Mouse (Mus musculus): ENCODE measurements at regions not wholly inside any gene's neighbourhood (a gene's known extent, or its start where the extent isn't known, plus 50 kb on each side); places are given as distances from the start of the nearest gene placed in this dataset.

GRCm38 (mm10) chr6:127207308-127207707 lies 55.3 kb upstream of the Ccnd2 start:
- no peak for DNase-seq
- intact Hi-C loops (cut with DNase I) = no loop called here

- no peak for DNase-seq
- intact Hi-C loops (cut with DNase I) = no loop called here
Observed at GRCm38 (mm10) chr6:127213355-127213754, 61.4 kb upstream of the Ccnd2 start.

GRCm38 (mm10) chr6:127215915-127216314 lies 63.9 kb upstream of the Ccnd2 start:
- intact Hi-C loops (cut with DNase I) = no loop called here

GRCm38 (mm10) chr6:127218634-127219445 lies 66.8 kb upstream of the Ccnd2 start:
- DNase-seq = no peak
- intact Hi-C loops (cut with DNase I) = no loop called here

More at GRCm38 (mm10) chr6:127215915-127216314, 63.9 kb upstream of the Ccnd2 start:
- no peak for DNase-seq

GRCm38 (mm10) chr6:127219446-127219802 lies 67.4 kb upstream of the Ccnd2 start:
- intact Hi-C loops (cut with DNase I) = no loop called here
- no peak for DNase-seq

- intact Hi-C loops (cut with DNase I) = no loop called here
- DNase-seq = no peak
Observed at GRCm38 (mm10) chr6:127226242-127226983, 74.4 kb upstream of the Ccnd2 start.

GRCm38 (mm10) chr6:127236510-127237109 lies 84.6 kb upstream of the Ccnd2 start:
- no peak for DNase-seq
- intact Hi-C loops (cut with DNase I) = no loop called here

GRCm38 (mm10) chr6:127237168-127237567 lies 85.2 kb upstream of the Ccnd2 start:
- no peak for DNase-seq
- intact Hi-C loops (cut with DNase I) = no loop called here

GRCm38 (mm10) chr6:127239529-127240471 lies 87.8 kb upstream of the Ccnd2 start:
- intact Hi-C loops (cut with DNase I) = no loop called here

GRCm38 (mm10) chr6:127240472-127241375 lies 88.7 kb upstream of the Ccnd2 start:
- intact Hi-C loops (cut with DNase I) = no loop called here
- DNase-seq = no peak

More at GRCm38 (mm10) chr6:127239529-127240471, 87.8 kb upstream of the Ccnd2 start:
- DNase-seq = no peak

GRCm38 (mm10) chr6:127241693-127242425 lies 89.9 kb upstream of the Ccnd2 start:
- DNase-seq = no peak
- intact Hi-C loops (cut with DNase I) = no loop called here

GRCm38 (mm10) chr6:127243032-127243431 lies 91.0 kb upstream of the Ccnd2 start:
- no peak for DNase-seq
- intact Hi-C loops (cut with DNase I) = no loop called here

- no peak for DNase-seq
- intact Hi-C loops (cut with DNase I) = no loop called here
Observed at GRCm38 (mm10) chr6:127245814-127246440, 93.9 kb upstream of the Ccnd2 start.

- no peak for DNase-seq
- intact Hi-C loops (cut with DNase I) = no loop called here
Observed at GRCm38 (mm10) chr6:127246730-127247129, 94.7 kb upstream of the Ccnd2 start.

- intact Hi-C loops (cut with DNase I) = no loop called here
- DNase-seq = no peak
Observed at GRCm38 (mm10) chr6:127247343-127247742, 95.3 kb upstream of the Ccnd2 start.

- intact Hi-C loops (cut with DNase I) = no loop called here
- no peak for DNase-seq
Observed at GRCm38 (mm10) chr6:127250181-127250873, 98.3 kb upstream of the Ccnd2 start.

- intact Hi-C loops (cut with DNase I) = no loop called here
Observed at GRCm38 (mm10) chr6:127250874-127251670, 99.1 kb upstream of the Ccnd2 start.

More at GRCm38 (mm10) chr6:127250874-127251670, 99.1 kb upstream of the Ccnd2 start:
- DNase-seq = no peak

Data from left cerebral cortex, postnatal 4 days (tissue).